Mouse (Mus musculus) thymus, postnatal 10 days (tissue): ENCODE data around the gene Col4a6.

Source experiments
- DNase-seq, 2 experiments: peaks; one replicate each; pipeline ENCODE4 v3.0.0; 2021; ENCODE audit warnings: low spot score in 2 of 2

The Col4a6 gene

DNA sequence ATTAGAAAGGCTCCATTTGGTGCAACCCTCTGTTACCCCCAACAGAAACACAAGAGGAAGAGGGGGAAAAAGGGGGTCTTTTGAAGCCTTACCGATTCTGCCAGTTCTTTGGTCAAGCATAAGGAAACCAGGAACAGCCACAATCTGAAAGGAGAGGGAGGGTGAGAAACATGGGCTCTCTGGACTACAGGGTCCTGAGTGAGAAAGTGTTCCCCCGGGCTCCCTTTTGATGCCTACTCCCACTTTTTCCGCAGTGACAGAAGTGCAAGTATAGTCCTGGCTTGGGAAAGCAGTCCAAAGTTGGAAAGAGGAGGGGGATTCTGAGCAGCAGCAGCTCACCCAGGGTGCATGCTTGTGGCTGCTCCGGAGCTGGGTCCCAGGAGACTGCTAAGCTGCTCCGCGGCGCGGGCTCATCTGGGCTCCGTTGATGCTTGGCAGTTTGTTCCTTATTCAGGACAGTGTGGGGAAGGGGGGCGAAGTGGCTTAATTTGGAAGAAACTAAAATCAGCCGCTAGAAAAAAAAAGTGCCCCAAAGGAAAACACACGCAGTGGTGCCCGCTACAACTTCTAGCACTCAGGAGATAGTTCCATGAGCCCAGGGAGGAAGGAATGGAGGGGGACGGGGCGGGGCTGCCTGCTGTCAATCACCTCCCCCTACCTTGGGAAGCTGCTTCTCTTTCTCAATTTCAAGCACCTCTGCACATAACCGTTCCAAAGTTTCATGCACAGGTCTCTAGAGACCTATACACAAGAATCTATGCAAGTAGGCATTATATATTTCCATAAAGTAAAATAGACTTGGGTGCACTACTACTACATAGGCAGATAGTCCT lies at the start of gene Col4a6:
Gene Col4a6 (minus strand): TSS at position 607 of the 833 bp plus-strand sequence.
- DNase-seq, result no peak

DNA sequence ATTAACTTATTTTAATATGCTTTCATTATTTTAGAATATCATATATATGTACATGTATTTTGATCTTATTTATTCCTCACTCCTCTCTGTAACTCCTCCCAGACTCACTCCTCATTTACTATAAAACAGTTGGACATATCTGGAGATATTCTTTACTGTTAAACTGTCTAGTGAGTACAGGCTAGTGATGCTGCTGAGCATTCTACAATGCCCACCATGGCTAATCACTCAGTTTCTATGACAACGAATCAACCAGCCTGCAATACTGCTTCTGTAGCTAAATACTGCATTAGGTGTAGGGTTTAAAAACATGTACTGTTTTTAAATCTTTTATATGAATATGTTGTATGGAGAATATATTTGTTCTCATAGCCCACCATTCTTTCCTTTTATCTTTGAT lies 29.2 kb upstream of the Col4a6 start:
- DNase-seq, result no peak

DNA sequence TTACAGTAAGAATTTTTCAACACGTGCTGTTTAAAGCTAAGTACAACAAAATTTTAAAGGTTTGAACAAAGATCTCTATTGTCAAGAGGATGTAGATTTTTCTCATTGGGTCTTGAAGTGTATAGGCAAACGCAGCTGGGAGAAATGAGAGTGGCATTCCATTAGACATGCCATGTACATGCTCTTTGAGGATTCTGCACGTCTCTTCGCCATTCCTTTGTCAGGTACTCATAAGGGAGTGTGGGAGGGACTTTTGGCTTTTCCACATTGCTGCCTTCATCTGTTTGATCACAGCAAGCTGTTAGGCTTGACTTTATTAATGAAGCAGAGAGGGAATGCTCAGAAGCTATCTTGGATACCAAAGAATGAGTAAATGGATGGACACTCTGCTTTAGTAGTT lies 20.7 kb upstream of the Col4a6 start:
- DNase-seq, result no peak

GRCm38 (mm10) chrX:141475566-141476327 lies 1.9 kb upstream of the Col4a6 start:
- no peak for DNase-seq

- peak in 1 of 2 experiments; percentile 2 for DNase-seq
Observed at GRCm38 (mm10) chrX:141475110-141475509, 1.2 kb upstream of the Col4a6 start, which contains the start of gene Col4a5. Gene Col4a5 (plus strand): TSS chrX:141475385.

DNA sequence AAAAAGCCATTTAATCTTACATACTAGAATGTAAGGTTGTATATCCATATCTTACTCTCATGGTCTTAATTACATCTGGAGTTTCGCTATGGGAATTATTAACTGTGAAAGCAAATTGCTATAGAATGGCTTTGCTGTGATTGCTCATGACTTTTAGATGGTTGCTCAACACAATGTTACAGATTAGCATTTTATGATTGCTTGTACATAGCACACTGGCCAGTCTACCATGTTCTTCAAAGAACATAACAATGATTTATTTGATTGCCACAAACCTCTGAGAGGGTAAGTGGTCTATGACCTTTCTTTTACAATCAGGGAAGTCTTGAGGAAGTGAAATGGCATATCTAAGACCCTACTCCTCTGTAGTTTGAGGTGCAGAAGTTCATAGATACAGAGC lies 25.9 kb downstream of the Col4a6 start:
- no peak for DNase-seq

DNA sequence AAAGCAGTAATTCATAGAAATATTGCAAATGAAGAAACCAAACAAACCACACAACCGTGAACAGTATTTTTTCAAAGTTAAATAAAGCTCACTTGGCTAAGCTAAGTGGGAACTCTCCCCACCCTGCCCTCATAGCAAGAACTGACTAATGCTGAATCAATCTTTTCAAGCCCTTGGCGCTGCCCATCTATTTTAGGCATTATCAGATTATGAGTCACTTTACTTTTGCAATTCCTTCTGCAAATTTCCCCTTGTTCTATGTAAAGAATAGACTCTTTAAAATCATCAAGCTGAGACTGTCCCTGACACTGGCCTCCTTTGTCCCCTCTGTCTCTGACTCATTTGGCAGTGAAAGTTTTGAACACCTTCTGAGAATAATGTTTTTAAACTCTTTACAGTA lies 34.5 kb downstream of the Col4a6 start:
- DNase-seq, result no peak

GRCm38 (mm10) chrX:141436780-141437179 lies 37.1 kb downstream of the Col4a6 start:
- DNase-seq, result no peak

DNA sequence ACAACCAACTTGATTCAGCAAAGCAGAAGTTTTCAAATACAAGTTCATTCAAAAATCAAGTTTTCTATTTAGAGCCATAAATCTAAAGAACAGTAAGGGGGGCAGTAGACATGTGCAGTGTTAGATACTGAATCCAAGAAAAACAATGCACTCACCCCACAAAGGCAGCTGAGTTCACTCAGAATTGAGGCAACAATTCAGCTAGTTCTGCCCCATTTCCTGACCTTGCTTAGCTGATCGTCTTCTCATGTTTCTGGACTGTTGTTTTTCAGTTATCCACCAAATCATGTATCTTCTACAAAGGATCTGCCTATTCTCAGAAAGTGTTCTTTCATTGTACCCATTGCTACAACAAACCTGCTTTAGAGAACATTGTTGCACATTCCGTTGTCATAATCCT lies 58.6 kb downstream of the Col4a6 start:
- DNase-seq, result no peak

DNA sequence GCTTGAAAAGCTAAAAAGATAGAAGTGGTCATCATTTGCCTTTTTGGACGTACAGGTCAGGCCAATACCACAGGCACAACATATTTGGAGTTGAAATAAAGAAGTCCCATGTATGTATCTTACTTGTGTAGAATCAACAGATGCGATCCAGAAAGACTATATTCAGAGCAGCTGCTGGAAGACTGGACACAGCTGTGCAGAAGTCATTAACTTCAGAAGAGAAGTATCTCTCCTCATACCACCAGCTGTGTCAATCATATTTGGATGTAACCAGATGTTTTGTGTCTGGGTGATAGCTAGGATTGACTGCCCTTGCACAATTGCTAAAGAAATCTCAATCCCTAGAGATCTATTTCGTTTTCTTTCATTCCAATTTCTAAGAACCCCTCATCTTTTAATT lies 77.6 kb downstream of the Col4a6 start:
- DNase-seq, result no peak

DNA sequence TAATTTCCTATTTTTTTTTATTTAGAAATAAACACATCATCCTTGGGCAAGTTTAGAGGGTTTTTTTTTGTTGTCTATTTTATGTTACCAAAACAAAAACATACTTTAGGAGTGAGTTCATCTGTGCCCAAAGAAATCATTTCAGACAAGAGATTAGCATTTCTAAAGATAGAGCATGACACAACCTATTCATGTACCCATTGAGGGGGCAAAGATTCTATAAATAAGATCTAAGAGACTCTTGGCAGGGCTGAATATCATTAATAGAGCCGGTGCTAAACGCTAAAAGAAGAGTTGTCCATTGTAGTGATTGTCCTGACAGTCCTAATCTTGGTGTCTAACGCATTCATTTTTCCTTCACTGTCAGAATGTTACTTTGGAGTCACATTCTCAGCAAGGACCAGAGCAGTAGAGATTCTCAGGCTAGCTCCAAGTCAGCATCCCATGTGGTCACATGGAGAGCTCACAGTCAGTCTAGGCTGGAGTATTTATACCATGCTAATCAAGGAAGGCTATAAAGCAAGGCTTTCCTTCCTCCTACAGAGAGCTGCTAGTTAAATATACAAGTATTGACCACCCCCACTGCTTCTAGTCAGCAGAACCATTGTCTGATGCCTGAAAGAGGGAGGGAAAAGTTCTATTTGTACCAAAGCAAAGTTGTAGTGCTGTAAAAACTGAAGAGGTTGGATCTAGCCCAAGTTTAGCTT lies 88.3 kb downstream of the Col4a6 start:
- DNase-seq, result no peak

DNA sequence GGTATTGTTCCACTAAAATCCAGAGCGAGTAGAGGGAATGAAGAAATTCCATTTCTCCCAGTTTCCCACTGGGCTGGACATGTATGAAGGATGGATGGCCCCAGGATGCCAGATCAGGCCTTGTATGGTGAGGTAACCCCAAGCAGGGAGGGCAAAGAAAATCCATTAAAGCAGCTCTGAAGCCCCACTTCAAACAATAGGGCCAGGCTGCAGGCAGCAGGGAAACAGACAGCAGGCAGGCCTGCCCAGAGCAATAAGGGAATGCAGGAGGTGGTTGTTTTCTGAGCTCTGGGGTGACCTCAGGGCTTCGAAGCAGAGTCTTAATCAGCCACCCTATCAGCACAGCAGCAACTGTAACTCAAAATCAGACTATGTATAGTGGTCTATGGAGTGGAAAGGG lies 89.2 kb downstream of the Col4a6 start:
- DNase-seq, result no peak

- no peak for DNase-seq
Observed at GRCm38 (mm10) chrX:141370276-141370675, 103.6 kb downstream of the Col4a6 start.

- DNase-seq, result no peak
Observed at GRCm38 (mm10) chrX:141363331-141363730, 110.5 kb downstream of the Col4a6 start.

DNA sequence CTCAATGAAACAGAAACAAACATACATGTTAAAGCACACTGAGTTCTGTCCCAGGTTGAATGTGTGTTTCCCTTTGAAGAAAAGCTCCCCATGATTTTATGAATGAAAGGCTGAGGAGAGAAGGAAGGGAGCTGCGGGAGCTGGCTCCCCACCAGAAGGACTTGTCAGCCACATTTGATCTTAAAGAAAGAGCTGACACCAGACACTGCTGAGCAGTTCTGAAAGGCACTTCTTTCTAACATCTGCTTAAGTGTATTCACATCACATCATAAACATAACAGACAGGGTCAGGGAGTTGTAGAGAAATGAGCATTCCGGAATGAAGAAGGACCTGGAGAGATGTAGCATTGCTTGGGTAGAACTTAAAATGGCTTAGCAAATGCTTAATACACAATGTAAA lies 132.5 kb downstream of the Col4a6 start:
- no peak for DNase-seq

DNA sequence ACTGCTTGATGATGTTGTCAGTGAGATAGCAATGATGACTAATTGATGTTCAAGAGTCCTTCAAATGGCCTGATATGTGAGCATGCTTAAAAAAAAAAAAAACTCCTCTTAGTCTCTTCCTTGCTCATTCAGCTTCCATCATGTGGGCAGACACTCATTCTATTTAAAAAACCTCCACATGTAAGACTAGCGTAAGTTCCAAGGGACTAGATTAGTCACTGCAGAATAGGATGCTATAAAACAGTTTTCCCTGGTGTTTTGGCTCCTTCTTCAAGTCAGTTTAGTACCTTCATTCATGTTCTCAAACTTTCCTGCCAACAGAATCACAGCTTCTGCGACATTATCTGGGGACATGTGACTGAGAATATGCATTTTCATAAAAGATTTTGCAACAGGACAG lies 145.8 kb downstream of the Col4a6 start:
- no peak for DNase-seq

GRCm38 (mm10) chrX:141324201-141324600 lies 149.7 kb downstream of the Col4a6 start:
- no peak for DNase-seq

GRCm38 (mm10) chrX:141316217-141316616 lies 157.7 kb downstream of the Col4a6 start:
- no peak for DNase-seq

DNA sequence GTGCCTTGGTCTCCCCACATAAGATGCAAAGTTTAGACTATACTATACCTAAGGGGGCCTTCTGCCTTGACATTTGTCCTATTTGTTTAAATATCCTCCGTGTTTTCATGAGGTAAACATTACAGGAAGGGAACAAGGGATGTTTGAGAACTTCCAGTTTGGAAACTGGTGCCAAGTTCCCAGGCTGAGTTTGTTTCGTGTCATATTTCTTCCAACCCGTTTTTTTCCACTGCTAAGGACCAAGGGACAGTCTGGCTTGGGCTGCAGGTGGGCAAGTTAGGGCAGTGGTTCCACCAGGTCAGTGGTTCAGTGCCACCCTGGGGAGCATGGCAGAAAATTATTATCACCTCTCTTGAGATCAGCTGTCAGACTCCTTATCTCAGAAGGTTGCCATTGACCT lies 158.1 kb downstream of the Col4a6 start:
- DNase-seq, result no peak

- no peak for DNase-seq
Observed at GRCm38 (mm10) chrX:141292702-141293462, 181.0 kb downstream of the Col4a6 start.

DNA sequence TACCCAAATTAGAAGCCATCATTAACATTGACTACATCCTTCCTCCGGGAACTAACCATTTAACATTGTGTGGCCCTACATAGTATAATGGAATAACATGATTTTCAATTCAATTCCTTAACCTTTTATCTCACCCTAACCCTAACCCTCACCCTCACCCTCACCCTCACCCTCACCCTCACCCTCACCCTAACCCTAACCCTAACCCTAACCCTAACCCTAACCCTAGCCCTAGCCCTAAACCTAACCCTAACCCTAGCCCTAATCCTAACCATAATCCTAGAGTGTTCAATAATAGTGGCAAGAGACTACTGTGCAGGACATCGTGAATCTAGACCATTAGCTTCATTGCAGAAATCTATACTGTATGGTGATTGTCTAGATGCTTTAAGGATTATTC lies 197.5 kb downstream of the Col4a6 start:
- DNase-seq, result no peak

GRCm38 (mm10) chrX:141265986-141266385 lies 207.9 kb downstream of the Col4a6 start:
- DNase-seq, result no peak
